Mouse (Mus musculus): ENCODE measurements around the gene Gm7694. TPM values are rescaled to one million over a fixed set of nuclear protein-coding genes. Genes with fewer than 3 reads are reported as not detected.
A peak's percentile ranks its signal among the peaks of the same experiment; 100 is the strongest.

Gm7694 gene
- polyA plus RNA-seq, 1 experiment from 2014 or later: 3.0 TPM

DNA sequence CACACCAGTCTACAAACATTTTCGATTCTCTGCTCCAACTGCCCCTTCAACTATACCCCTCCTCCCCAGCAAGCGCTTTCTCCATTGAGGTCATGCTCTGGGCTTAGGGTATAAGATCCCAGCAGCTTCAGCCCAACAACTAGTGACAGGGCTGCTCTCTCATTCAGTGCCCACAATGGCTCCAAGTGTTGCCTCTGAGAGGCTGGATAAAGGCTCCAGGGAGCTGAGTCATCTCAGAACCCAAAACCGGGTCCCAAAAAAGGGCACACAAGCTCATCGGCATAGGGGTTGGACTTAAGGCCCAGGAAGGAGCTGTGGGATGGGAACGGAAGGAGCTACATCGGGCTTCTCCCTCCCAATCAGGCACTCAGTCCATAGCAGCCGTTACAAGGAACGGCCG is 4.4 kb downstream of the Gm7694 start:
- no peaks in the 10 kb centered on the region for H3K36me3 ChIP-seq (ENCODE audit: control insufficient read depth, insufficient read depth, low read length)
- no peaks in the 10 kb centered on the region for H3K4me1 ChIP-seq (ENCODE audit: control insufficient read depth, insufficient read depth, low read length)
- 93% methylated on average over 9 of the region's 9 CpGs for WGBS
- no peak overlapping the region for H3K4me3 ChIP-seq (ENCODE audit: low read depth, low read length)
- no peak overlapping the region for H3K9ac ChIP-seq (ENCODE audit: low read depth, low read length)
- H3K9me3 ChIP-seq (ENCODE audit: control insufficient read depth, low read length): no peaks in the 10 kb centered on the region
- no peaks in the 10 kb centered on the region for H3K27me3 ChIP-seq (replicated peaks; ENCODE audit: control insufficient read depth, insufficient read depth, low read length)
- no peak for ATAC-seq (ENCODE audit: low read depth)
- H3K4me2 ChIP-seq (ENCODE audit: low read depth, low read length): no peak overlapping the region
- H3K27ac ChIP-seq (replicated peaks; ENCODE audit: low read depth, low read length): no peak overlapping the region
- no peak for DNase-seq (ENCODE audit: low spot score)

DNA sequence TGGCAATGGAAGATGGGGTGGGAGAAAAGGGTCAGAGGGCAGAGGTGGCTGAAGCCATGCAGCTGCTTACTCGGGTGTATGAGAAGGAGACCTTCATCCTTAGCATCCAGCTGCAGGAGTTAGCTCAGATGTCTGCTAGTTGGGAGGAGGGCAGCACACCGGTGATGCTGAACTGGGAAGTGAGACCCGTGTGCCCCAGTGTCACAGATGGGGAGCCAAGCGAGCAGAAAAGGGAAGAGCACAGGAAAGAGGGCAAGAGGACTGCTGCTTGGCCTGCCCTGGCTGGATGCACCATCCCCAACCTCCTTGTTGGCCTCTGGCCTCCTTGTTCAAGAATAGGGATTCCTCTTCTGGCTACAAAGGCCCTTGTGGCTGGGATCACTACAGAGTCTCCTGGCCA is 6.6 kb downstream of the Gm7694 start:
- no peaks in the 10 kb centered on the region for H3K36me3 ChIP-seq (ENCODE audit: control insufficient read depth, insufficient read depth, low read length)
- H3K4me1 ChIP-seq (ENCODE audit: control insufficient read depth, insufficient read depth, low read length): no peaks in the 10 kb centered on the region
- no peaks in the 10 kb centered on the region for H3K9me3 ChIP-seq (ENCODE audit: control insufficient read depth, low read length)
- H3K27ac ChIP-seq (replicated peaks; ENCODE audit: low read depth, low read length): no peak overlapping the region
- 73% methylated on average over 4 of the region's 4 CpGs for WGBS
- H3K4me3 ChIP-seq (ENCODE audit: low read depth, low read length): no peak overlapping the region
- DNase-seq (ENCODE audit: low spot score): no peak
- no peaks in the 10 kb centered on the region for H3K27me3 ChIP-seq (replicated peaks; ENCODE audit: control insufficient read depth, insufficient read depth, low read length)
- ATAC-seq (ENCODE audit: low read depth): no peak
- no peak overlapping the region for H3K4me2 ChIP-seq (ENCODE audit: low read depth, low read length)
- H3K9ac ChIP-seq (ENCODE audit: low read depth, low read length): no peak overlapping the region

DNA sequence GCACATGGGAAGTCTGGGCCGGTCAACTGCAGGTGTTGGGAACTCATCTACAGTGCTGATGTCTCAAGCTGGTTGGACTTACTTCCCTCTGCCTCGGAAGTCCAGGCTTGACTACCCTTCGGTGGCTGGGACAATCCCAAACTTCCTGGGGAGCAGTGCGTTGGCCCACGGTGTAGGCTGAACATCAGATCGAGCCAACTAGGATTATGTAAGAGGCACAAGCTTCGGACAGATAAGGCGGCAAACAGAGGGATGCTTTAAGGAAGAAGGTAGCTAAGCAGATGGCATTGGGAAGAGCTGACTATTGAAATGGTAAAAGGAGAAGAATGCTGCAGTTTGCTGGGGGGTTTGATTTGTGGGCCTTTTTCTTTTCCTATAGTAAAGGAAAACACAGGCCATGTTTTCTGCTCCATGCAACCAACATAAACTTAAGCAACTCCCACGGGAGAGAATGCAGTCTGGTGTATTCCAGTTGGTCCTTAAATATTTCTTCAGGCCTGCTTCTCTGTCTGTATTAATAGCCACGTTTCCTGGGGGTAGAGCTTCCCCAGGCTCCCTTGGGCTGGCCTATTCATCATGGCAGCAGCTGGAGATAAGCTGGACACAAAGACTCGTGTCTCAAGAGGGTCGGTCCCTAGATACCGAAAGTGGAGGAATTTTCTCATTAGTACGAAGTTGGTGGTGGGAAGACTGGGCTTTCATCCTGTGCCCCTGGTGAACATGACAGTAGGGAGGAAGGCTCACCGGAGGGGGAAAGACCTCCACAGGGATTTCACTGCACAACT is 11.2 kb downstream of the Gm7694 start:
- H3K4me1 ChIP-seq (ENCODE audit: control insufficient read depth, insufficient read depth, low read length): no peaks in the 10 kb centered on the region
- H3K27me3 ChIP-seq (replicated peaks; ENCODE audit: control insufficient read depth, insufficient read depth, low read length): no peaks in the 10 kb centered on the region
- H3K27ac ChIP-seq (replicated peaks; ENCODE audit: low read depth, low read length): no peak overlapping the region
- no peak for ATAC-seq (ENCODE audit: low read depth)
- no peak overlapping the region for H3K4me2 ChIP-seq (ENCODE audit: low read depth, low read length)
- no peaks in the 10 kb centered on the region for H3K36me3 ChIP-seq (ENCODE audit: control insufficient read depth, insufficient read depth, low read length)
- 86% methylated on average over 15 of the region's 15 CpGs for WGBS
- no peak overlapping the region for H3K9ac ChIP-seq (ENCODE audit: low read depth, low read length)
- no peak for DNase-seq (ENCODE audit: low spot score)
- no peak overlapping the region for H3K4me3 ChIP-seq (ENCODE audit: low read depth, low read length)
- no peaks in the 10 kb centered on the region for H3K9me3 ChIP-seq (ENCODE audit: control insufficient read depth, low read length)

DNA sequence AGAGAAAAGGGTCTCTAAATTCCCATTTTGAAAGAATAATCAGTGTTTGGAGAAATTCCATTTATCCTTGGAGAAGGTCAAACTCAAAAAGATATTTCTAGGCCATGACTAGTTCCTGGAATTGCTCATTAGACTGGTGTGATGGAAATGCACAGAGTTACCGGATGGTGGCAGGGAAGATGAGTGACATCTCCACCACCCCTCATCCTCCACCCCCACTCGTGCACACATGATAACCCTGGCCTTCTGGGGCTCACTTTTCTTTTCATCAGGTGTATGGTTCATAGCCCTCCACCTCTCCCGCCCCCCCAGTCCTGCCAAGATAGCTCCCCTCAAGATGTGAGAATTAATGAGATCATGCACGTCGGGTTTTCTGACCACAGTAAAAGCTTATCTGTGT is 12.9 kb downstream of the Gm7694 start:
- Histone ChIP-seq H3K4me3 (ENCODE audit: low read depth, low read length) (no peak overlapping the region), H3K27me3 (replicated peaks; ENCODE audit: control insufficient read depth, insufficient read depth, low read length) (no peaks in the 10 kb centered on the region), H3K9ac (ENCODE audit: low read depth, low read length) (no peak overlapping the region), H3K9me3 (ENCODE audit: control insufficient read depth, low read length) (no peaks in the 10 kb centered on the region), H3K4me2 (ENCODE audit: low read depth, low read length) (no peak overlapping the region), H3K27ac (replicated peaks; ENCODE audit: low read depth, low read length) (no peak overlapping the region), H3K4me1 (ENCODE audit: control insufficient read depth, insufficient read depth, low read length) (no peaks in the 10 kb centered on the region), H3K36me3 (ENCODE audit: control insufficient read depth, insufficient read depth, low read length) (no peaks in the 10 kb centered on the region)
- WGBS: 70% methylated on average over 5 of the region's 5 CpGs
- DNase-seq (ENCODE audit: low spot score): no peak
- ATAC-seq (ENCODE audit: low read depth): no peak

DNA sequence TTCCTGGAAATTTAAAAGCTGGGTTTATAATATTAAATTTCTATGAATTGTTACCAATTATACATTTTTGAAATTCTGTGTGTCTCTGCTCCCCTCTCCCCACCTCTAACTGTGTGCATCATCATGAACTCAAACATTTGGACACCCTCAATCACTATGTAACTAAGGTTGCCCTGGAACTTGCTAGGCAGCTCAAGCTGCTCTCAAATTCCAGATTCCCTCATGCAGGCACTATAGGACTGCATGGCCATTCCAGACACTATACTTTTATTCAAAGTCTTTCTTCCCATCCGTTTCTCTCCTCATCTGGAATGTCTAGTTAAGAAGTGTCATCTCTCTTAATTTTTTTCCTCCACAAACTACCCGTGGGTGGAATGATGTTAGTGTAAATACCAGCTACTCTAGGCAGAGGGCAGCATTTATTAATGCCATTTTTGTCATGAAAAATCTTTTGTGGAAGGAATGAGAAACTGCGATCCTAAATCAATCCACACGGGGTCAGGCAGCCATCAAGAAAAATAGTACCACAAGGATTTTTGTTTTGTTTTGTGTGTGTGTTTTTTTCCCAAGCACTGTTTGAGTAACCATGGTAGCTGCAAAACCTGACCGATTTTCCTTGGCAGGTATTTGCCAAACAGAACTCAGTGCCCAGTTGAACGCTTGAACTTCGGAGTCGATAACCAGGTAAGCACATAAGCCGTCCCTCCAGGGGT is 13.7 kb downstream of the Gm7694 start:
- DNase-seq (ENCODE audit: low spot score) (peak; percentile 87), ATAC-seq (ENCODE audit: low read depth) (0 out of 2 replicates have a peak, but pooled peaks have one; percentile 62)
- Histone ChIP-seq H3K4me3 (ENCODE audit: low read depth, low read length) (no peak overlapping the region; the same call in 1 of the 2 replicates), H3K4me2 (ENCODE audit: low read depth, low read length) (peak overlapping the region; percentile 35; the same call in 1 of the 2 replicates), H3K27me3 (replicated peaks; ENCODE audit: control insufficient read depth, insufficient read depth, low read length) (no peaks in the 10 kb centered on the region), H3K9ac (ENCODE audit: low read depth, low read length) (peak overlapping the region; percentile 42; the same call in 1 of the 2 replicates), H3K4me1 (ENCODE audit: control insufficient read depth, insufficient read depth, low read length) (no peaks in the 10 kb centered on the region), H3K27ac (replicated peaks; ENCODE audit: low read depth, low read length) (no peak overlapping the region), H3K36me3 (ENCODE audit: control insufficient read depth, insufficient read depth, low read length) (no peaks in the 10 kb centered on the region), H3K9me3 (ENCODE audit: control insufficient read depth, low read length) (no peaks in the 10 kb centered on the region)
- WGBS: 34% methylated on average over 9 of the region's 9 CpGs

DNA sequence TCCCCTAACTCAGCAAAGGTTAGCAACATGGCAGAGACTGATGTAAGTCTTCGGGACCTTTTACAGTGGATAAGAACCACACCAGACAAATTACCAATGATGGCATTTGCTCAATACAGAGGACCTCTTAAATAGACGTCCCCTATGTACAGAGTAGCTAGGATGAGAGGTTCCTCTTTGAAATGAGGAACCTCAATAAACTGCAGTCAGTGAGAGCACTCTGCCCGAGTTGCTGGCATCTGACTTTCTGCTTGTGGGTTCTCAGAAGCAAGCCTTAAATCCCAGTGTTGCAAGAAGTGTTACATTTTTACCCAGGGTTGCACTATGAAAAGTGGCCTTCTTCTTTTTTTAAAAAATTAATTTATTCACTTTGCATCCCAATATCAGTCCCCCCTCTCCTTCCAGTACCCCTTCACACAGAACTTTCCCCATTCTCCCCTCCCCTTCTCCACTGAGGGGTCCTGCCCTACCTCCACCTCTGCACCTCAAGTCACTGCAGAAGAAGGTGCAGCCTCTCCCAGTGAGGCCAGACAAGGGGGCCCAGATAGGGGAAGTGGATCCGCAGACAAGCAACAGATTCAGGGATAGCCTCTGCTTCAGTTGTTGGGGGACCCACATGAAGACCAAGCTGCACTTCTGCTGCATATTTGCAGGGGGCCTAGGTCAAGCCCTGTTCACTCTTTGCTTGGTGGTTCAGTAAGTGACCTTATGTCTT is 23.6 kb downstream of the Gm7694 start:
- no peak for ATAC-seq (ENCODE audit: low read depth)
- Histone ChIP-seq H3K9me3 (ENCODE audit: control insufficient read depth, low read length) (no peaks in the 10 kb centered on the region), H3K27ac (replicated peaks; ENCODE audit: low read depth, low read length) (no peak overlapping the region), H3K4me1 (ENCODE audit: control insufficient read depth, insufficient read depth, low read length) (no peaks in the 10 kb centered on the region), H3K27me3 (replicated peaks; ENCODE audit: control insufficient read depth, insufficient read depth, low read length) (no peaks in the 10 kb centered on the region), H3K36me3 (ENCODE audit: control insufficient read depth, insufficient read depth, low read length) (no peaks in the 10 kb centered on the region), H3K4me3 (ENCODE audit: low read depth, low read length) (no peak overlapping the region), H3K4me2 (ENCODE audit: low read depth, low read length) (no peak overlapping the region), H3K9ac (ENCODE audit: low read depth, low read length) (no peak overlapping the region)
- DNase-seq (ENCODE audit: low spot score): no peak
- WGBS: 81% methylated on average over 4 of the region's 4 CpGs

DNA sequence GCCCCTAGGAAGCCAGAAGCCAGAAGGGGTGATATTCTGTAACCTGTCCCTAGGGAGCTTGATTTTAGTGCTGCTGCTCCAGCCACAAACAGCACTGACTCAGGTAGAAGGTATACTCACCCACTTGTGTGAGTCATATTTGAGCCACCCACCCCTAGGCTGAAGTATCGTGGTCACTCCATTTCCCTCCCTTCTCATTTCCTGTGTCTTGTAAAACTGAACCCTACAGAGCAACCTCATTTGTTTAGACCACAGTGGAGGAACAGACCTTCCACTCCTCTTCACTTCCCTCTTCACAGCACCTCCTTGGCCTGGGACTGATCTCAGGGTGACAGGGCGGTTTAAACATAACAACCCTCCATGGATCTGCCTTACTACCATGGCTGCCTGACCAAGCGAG is 29.1 kb downstream of the Gm7694 start, which contains the start of gene Sh2d1b1:
Gene Sh2d1b1, plus strand, starts transcription at position 305 of the 400 bp plus-strand sequence.
- WGBS: 83% methylated on average over 2 of the region's 3 CpGs
- H3K27me3 ChIP-seq (replicated peaks; ENCODE audit: control insufficient read depth, insufficient read depth, low read length): no peaks in the 10 kb centered on the region
- H3K4me2 ChIP-seq (ENCODE audit: low read depth, low read length): no peak within 1 kb of the TSS
- no peak within 1 kb of the TSS for H3K4me3 ChIP-seq (ENCODE audit: low read depth, low read length)
- no peaks in the 10 kb centered on the region for H3K4me1 ChIP-seq (ENCODE audit: control insufficient read depth, insufficient read depth, low read length)
- H3K9me3 ChIP-seq (ENCODE audit: control insufficient read depth, low read length): no peaks in the 10 kb centered on the region
- no peak within 1 kb of the TSS for H3K9ac ChIP-seq (ENCODE audit: low read depth, low read length)
- H3K36me3 ChIP-seq (ENCODE audit: control insufficient read depth, insufficient read depth, low read length): no peaks in the 10 kb centered on the region
- no peak within 1 kb of the TSS for H3K27ac ChIP-seq (replicated peaks; ENCODE audit: low read depth, low read length)
- ATAC-seq (ENCODE audit: low read depth) (no peak), DNase-seq (ENCODE audit: low spot score) (no peak)

DNA sequence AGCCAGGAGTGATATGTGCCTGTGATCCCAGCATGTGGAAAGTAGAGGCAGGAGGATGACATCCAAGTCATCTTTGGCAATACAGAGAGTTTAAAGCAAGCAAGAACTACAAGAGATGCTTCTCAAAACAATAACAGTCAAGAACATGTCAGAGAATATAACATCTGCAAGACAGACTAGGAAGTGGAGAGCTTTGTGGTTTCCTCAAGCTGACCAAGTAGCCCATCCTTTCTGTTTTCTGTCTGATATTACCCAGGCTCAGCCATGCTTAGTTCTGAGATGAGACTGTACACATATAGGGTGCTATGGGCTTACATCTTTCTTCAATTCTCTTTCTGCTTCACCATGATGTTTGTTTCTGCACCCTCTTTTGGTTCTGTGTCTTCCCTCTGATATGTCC is 32.9 kb downstream of the Gm7694 start:
- H3K4me2 ChIP-seq (ENCODE audit: low read depth, low read length): no peak overlapping the region
- DNase-seq (ENCODE audit: low spot score) (no peak), ATAC-seq (ENCODE audit: low read depth) (no peak)
- H3K27ac ChIP-seq (replicated peaks; ENCODE audit: low read depth, low read length): no peak overlapping the region
- H3K4me1 ChIP-seq (ENCODE audit: control insufficient read depth, insufficient read depth, low read length): no peaks in the 10 kb centered on the region
- H3K9me3 ChIP-seq (ENCODE audit: control insufficient read depth, low read length): no peaks in the 10 kb centered on the region
- no peaks in the 10 kb centered on the region for H3K27me3 ChIP-seq (replicated peaks; ENCODE audit: control insufficient read depth, insufficient read depth, low read length)
- no peaks in the 10 kb centered on the region for H3K36me3 ChIP-seq (ENCODE audit: control insufficient read depth, insufficient read depth, low read length)
- H3K4me3 ChIP-seq (ENCODE audit: low read depth, low read length): no peak overlapping the region
- no peak overlapping the region for H3K9ac ChIP-seq (ENCODE audit: low read depth, low read length)

All from embryonic facial prominence, embryonic 14.5 days (tissue).